Mouse (Mus musculus) midbrain, embryonic 11.5 days (tissue): ENCODE results near the gene Kif22. TPM values are rescaled to one million over a fixed set of nuclear protein-coding genes. Genes with fewer than 3 reads are reported as not detected.
A peak's percentile ranks its signal among the peaks of the same experiment; 100 is the strongest.

Experiments used
- ATAC-seq: fragments of 200-750 bp; cut with Nextera tagmentation; 2 replicates; pipeline ENCODE4 v1.8.0; 2017; ENCODE audit warnings: moderate TSS enrichment, moderate library complexity; ENCODE audit not compliant: low FRiP score
- DNase-seq: peaks from one replicate; pipeline ENCODE4 v3.0.0; 2015; ENCODE audit warnings: low spot score; ENCODE audit errors: missing footprints
- H3K27ac ChIP-seq: fragments of 300-500 bp; sonication (generic); 2 replicates; pipeline ENCODE4 v1.5.1; 2014; ENCODE audit warnings: low read depth, low read length
- H3K27me3 ChIP-seq: fragments of 300-500 bp; sonication (generic); 2 replicates; pipeline ENCODE4 v1.6.1; 2014; ENCODE audit warnings: mild to moderate bottlenecking, low read length, moderate library complexity, mixed read lengths; ENCODE audit not compliant: control insufficient read depth, insufficient read depth
- H3K36me3 ChIP-seq: fragments of 300-500 bp; sonication (generic); 2 replicates; pipeline ENCODE4 v1.6.1; 2014; ENCODE audit warnings: mild to moderate bottlenecking, low read length, moderate library complexity, mixed read lengths; ENCODE audit not compliant: control insufficient read depth, insufficient read depth
- H3K4me1 ChIP-seq: fragments of 300-500 bp; sonication (generic); 2 replicates; pipeline ENCODE4 v1.6.1; 2014; ENCODE audit warnings: low read length; ENCODE audit not compliant: control insufficient read depth, insufficient read depth
- H3K4me2 ChIP-seq: fragments of 300-500 bp; sonication (generic); 2 replicates; pipeline ENCODE4 v1.6.1; 2014; ENCODE audit warnings: mild to moderate bottlenecking, moderate library complexity
- H3K4me3 ChIP-seq: fragments of 300-500 bp; sonication (generic); 2 replicates; pipeline ENCODE4 v1.5.1; 2014; ENCODE audit warnings: low read depth, low read length
- H3K9ac ChIP-seq: fragments of 300-500 bp; sonication (generic); 2 replicates; pipeline ENCODE4 v1.6.1; 2014; ENCODE audit warnings: low read length
- H3K9me3 ChIP-seq: fragments of 300-500 bp; sonication (generic); 2 replicates; pipeline ENCODE4 v1.6.1; 2016; ENCODE audit warnings: low read length; ENCODE audit not compliant: control insufficient read depth
- WGBS: fragments of 180-500 bp; shearing (Covaris S2); extraction: QIAGEN DNeasy Blood & Tissue Kit; methylation state at CpG from one replicate; pipeline ENCODE4 v1.1.7; 2014; 5-methylcytosine and 5-hydroxymethylcytosine counted together
- polyA plus RNA-seq: library from polyadenylated mRNA; unstranded; fragments of >200 nt; fragmentation: Nextera tagmentation; extraction: Ambion mirVana; gene quantifications from 2 replicates; pipeline ENCODE4 v1.2.1, GENCODE M21; 2014

Gene Kif22
- polyA plus RNA-seq, 1 experiment from 2014 or later = 195 TPM

GRCm38 (mm10) chr7:127024755-127025555 lies 17.3 kb downstream of the Kif22 start:
- peak; percentile 96 for DNase-seq
- H3K9ac ChIP-seq = peak overlapping the region; percentile 100
- H3K9me3 ChIP-seq = no peaks in the 10 kb centered on the region
- H3K27me3 ChIP-seq = no peaks in the 10 kb centered on the region
- under 1% methylated on average over 30 of the region's 30 CpGs for WGBS
- H3K4me3 ChIP-seq = peak overlapping the region; percentile 99
- peaks cover 16% of the 10 kb centered on the region for H3K36me3 ChIP-seq
- H3K4me1 ChIP-seq = peaks cover 57% of the 10 kb centered on the region
- H3K4me2 ChIP-seq = peak overlapping the region; percentile 99
- H3K27ac ChIP-seq = peak overlapping the region; percentile 97
- ATAC-seq = peak; percentile 19; the same call in 1 of the 2 replicates

- ATAC-seq (no peak), DNase-seq (no peak)
- no peaks in the 10 kb centered on the region for H3K9me3 ChIP-seq
- 24% methylated on average over 19 of the region's 19 CpGs for WGBS
- H3K4me3 ChIP-seq = peak overlapping the region; percentile 99
- H3K9ac ChIP-seq = peak overlapping the region; percentile 100
- H3K36me3 ChIP-seq = peaks cover 14% of the 10 kb centered on the region
- no peaks in the 10 kb centered on the region for H3K27me3 ChIP-seq
- H3K4me2 ChIP-seq = peak overlapping the region; percentile 99
- peaks cover 59% of the 10 kb centered on the region for H3K4me1 ChIP-seq
- H3K27ac ChIP-seq = no peak overlapping the region
These were observed 18.2 kb downstream of the Kif22 start for GRCm38 (mm10) chr7:127023896-127024690.

- no peak for ATAC-seq
- Histone ChIP-seq H3K27me3 (no peaks in the 10 kb centered on the region), H3K27ac (no peak overlapping the region; the same call in 1 of the 2 replicates), H3K9ac (peak overlapping the region; percentile 100), H3K4me3 (peak overlapping the region; percentile 99), H3K4me2 (peak overlapping the region; percentile 99), H3K36me3 (peaks cover 12% of the 10 kb centered on the region), H3K4me1 (peaks cover 63% of the 10 kb centered on the region), H3K9me3 (no peaks in the 10 kb centered on the region)
- 82% methylated on average over 13 of the region's 13 CpGs for WGBS
- no peak for DNase-seq
These were observed 19.0 kb downstream of the Kif22 start for GRCm38 (mm10) chr7:127023272-127023691.

GRCm38 (mm10) chr7:127022528-127023271 lies 19.6 kb downstream of the Kif22 start:
- DNase-seq = no peak
- H3K27me3 ChIP-seq = no peaks in the 10 kb centered on the region
- ATAC-seq = no peak
- 77% methylated on average over 7 of the region's 7 CpGs for WGBS
- H3K9me3 ChIP-seq = no peaks in the 10 kb centered on the region
- peak overlapping the region; percentile 40; the same call in 1 of the 2 replicates for H3K27ac ChIP-seq
- H3K9ac ChIP-seq = no peak overlapping the region; the same call in 1 of the 2 replicates
- H3K4me1 ChIP-seq = peaks cover 60% of the 10 kb centered on the region
- peak overlapping the region; percentile 20 for H3K4me2 ChIP-seq
- no peak overlapping the region; the same call in 1 of the 2 replicates for H3K4me3 ChIP-seq
- H3K36me3 ChIP-seq = peaks cover 12% of the 10 kb centered on the region

- Histone ChIP-seq H3K4me3 (peak overlapping the region; percentile 44), H3K27ac (peak overlapping the region; percentile 72), H3K36me3 (peaks cover 12% of the 10 kb centered on the region), H3K9ac (peak overlapping the region; percentile 79), H3K4me2 (peak overlapping the region; percentile 86), H3K4me1 (peaks cover 58% of the 10 kb centered on the region), H3K27me3 (no peaks in the 10 kb centered on the region), H3K9me3 (no peaks in the 10 kb centered on the region)
- DNase-seq (no peak), ATAC-seq (no peak)
- WGBS = 39% methylated on average over 5 of the region's 5 CpGs
These were observed 20.4 kb downstream of the Kif22 start for GRCm38 (mm10) chr7:127021563-127022527.

GRCm38 (mm10) chr7:127020901-127021562 lies 21.2 kb downstream of the Kif22 start, which contains the start of the genes Gm42742 and Prrt2:
Gene Gm42742 (minus strand): TSS chr7:127021097.
Gene Prrt2 (minus strand): TSS chr7:127021211.
- Histone ChIP-seq H3K9me3 (no peaks in the 10 kb centered on the region), H3K4me2 (peak within 1 kb of the TSS; percentile 86), H3K27ac (peak within 1 kb of the TSS; percentile 72), H3K36me3 (peaks cover 12% of the 10 kb centered on the region), H3K4me3 (peak within 1 kb of the TSS; percentile 44), H3K9ac (peak within 1 kb of the TSS; percentile 79), H3K27me3 (no peaks in the 10 kb centered on the region), H3K4me1 (peaks cover 58% of the 10 kb centered on the region)
- DNase-seq (peak; percentile 95), ATAC-seq (peak; percentile 34)
- WGBS = under 1% methylated on average over 35 of the region's 37 CpGs

- ATAC-seq = no peak
- Histone ChIP-seq H3K27me3 (no peaks in the 10 kb centered on the region), H3K4me1 (peaks cover 64% of the 10 kb centered on the region), H3K4me2 (peak overlapping the region; percentile 86), H3K9ac (peak overlapping the region; percentile 79), H3K4me3 (peak overlapping the region; percentile 44), H3K36me3 (peaks cover 15% of the 10 kb centered on the region), H3K27ac (peak overlapping the region; percentile 72), H3K9me3 (no peaks in the 10 kb centered on the region)
- no peak for DNase-seq
- WGBS = 25% methylated on average over 5 of the region's 5 CpGs
These were observed 21.8 kb downstream of the Kif22 start for GRCm38 (mm10) chr7:127020491-127020890.
